Mouse (Mus musculus) mesoderm, embryonic 11.5 days (tissue): ENCODE measurements around the gene Erp29.

Source experiments
- DNase-seq: peaks from one replicate; pipeline ENCODE4 v3.0.0-alpha.2; 2012; ENCODE audit warnings: low read depth, low spot score

Gene Erp29

DNA sequence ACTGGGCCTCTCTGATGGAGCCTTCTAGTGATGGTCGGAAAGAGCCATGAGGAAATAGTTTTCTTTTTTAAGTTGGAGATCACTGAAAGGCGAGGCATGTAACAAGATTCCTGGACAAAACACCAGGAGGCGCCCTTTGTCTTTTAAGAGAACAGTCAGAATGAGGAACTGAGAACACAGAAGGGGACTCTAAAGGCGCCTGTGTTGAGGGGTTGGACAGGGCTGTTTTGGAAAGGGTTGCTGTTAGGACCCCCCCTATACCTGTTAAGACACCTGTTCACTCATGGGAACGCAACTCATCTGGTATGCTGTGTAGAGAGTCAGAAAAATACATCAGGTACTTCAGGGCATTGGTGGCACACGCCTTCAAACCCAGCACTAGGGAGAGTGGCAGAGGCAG is 2.3 kb downstream of the Erp29 start:
- DNase-seq = peak; percentile 55

DNA sequence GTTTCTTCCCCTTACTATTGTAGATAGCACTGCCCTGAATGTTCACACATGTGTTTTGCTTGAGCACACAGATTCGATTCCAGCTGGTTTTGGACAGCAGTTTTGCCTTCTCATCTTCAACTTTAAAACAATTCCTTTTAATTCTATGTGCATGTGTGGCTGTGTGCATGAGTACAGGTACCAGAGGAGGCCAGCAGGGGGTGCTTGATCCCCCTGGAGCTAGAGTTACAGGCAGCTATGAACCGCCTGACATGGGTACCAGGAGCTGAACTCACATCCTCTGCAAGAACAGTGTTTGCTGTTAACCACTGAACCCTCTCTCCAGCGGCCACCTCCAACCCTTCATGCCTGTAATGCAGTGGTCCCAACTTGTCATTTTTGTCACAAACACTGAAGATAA is 3.9 kb downstream of the Erp29 start:
- DNase-seq = no peak

DNA sequence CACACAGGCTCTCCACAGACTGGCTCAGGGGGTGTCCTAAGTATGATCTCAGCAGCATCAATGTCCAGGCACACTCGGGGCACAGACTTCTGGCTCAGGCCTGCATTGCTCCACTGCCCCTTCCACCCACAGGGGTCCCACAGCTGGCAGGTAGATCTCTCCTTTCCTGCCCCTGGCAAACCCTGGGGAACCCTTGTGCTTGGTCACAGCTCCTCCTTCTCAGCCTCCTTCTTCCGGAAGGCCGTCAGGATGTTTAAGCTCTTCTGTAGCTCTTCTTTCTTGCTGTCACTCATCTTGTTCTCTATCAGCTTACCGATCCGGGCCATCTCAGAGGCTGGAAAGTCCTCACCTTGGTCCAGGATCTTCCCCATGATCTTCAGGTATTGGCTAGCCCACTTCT is 7.4 kb downstream of the Erp29 start:
- DNase-seq = no peak

DNA sequence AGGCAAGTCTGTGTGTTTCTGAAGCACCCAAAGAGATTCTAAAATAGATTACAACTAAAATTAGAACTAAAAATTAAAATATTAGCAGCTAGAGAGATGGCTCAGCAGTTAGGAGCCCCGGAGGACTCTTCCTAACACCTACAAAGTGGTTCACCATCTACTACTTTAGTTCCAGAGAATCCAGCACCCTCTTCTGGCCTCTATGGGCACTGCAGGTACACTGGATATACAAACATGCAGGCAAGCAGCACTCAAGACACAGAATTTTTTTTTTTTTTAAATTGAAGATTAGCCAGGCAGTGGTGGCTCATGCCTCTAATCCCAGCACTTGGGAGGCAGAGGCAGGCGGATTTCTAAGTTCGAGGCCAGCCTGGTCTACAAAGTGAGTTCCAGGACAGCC is 8.8 kb downstream of the Erp29 start:
- peak; percentile 52 for DNase-seq

DNA sequence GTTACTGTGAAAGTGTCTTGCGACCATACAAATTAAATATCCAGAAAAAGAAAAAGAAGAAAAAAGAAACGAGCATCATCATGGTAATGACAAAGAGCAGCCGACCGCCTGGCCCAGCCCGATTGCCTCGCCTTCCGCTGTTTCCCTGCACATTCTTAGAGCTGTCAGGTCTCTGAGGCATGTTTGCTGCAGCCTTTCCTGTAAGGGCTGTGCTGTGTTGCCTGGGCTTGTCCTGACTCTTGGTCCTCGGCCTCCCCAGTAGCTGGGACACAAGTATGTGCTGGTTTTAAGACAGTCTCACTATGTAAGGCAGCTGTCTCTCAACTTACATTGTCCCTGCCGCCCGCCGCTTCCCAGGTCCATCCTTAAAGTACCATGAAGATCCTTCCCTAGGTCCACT is 13.6 kb downstream of the Erp29 start:
- DNase-seq = no peak

DNA sequence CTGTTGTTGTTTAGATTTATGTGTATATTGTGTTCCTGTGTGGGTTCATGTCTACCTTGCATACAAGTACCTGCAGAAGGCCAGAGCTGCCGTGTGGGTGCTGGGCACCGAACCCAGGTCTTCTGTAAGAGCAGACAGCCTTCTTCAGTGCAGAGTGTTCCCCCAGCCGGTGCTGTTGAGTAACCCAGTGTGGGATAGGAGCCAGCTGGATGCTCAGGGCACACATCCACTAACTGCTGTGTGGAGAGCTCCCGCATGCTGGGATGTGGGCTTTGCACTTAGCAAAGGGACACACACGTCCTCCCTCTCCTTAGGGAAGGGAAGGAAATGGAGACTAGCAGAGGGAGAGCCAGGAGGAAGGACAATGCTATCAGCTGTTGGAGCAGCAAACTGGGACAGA is 14.2 kb downstream of the Erp29 start:
- no peak for DNase-seq

DNA sequence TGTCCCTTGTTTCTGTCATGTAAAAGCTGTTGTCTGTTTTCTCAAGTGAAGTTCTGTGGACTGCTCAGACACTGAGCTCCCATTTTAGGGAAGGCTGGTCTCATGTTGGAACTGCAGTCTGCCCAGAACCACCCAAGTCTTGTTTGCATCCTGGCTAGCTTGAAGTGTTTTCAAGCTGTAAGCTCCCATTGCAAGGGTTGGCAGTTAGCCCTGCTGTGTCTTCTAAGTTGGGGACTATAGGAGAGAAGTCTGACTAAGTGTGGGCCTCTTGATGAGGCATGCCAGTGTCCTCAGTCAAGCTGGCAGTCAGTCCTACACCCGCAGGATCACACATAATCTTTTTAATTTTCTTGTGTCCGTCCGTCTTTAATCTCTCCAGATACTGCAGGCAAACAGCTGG is 23.4 kb downstream of the Erp29 start:
- DNase-seq = no peak

DNA sequence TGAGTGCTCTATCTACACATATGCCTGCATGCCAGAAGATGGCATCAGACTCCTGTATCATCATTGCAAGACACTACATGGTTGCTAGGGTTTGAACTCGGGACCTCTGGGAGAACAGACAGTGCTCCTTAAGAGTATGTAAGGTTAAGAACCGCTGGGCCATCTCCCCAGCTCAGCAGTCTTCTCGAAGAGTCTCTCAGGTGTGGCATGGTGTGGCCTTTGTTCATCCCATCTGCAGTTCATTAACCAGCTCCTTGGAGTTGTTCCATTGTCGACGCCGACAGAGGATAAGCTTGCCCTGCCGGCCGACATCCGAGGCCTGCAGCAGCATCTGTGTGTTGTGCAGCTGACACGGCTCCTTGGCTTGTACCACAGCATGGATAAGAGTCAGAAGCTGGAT is 29.0 kb downstream of the Erp29 start:
- DNase-seq = no peak

DNA sequence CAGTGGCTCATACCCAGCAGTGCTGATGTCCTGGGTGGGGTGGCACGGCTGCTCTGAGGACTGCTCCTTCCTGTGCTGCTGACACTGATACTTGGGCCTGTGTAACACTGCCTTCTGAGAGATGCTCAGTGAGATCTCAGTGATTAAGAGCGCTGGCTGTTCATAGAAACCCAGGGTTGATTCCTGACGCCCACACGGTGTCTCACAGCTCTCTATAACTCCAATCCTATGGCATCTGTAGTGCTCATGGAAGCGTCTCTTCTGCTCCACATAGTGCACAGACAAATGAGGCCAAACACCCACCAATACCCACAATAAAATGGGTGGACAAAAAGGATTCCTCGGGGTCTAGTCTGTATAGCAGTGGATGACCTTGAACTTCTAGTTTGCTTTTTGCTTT is 29.5 kb downstream of the Erp29 start:
- no peak for DNase-seq

DNA sequence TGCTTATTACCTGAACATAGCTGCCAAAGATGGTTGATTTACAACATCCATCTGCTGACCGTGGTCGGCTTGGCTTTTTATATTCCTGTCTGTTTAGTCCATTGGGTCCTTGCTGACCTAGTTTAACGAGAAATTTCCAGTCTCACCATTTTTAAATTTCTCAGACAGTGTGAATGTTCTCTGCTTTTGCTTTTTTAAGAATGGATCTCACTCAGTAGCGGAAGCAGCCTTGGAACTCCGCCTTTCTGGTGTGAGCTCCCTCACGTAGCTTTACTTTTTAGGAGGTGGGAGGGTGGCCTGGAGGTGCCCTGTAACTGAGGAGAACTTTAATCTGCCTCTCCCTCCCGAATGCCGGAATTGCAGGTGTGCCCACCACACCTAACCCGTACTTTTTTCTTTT is 31.6 kb downstream of the Erp29 start:
- no peak for DNase-seq

DNA sequence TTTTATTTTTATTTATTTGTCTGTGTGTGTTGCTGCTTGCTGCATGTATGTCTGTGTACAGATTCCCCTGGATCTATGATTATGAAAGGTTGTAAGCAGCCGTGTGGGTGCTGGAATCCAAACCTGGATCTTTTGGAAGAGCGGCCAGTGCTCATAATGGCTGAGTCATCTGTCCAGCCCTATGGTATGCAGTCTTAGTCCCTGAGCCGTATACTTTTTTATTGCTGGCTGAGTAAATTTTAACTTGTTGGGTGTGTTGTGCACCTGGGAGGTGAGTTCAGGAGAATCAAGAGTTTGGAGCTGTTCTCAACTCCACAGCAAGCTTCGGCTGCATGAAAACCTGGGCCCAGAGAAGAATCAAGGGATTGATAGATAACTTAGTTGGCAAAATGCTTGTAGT is 41.3 kb downstream of the Erp29 start:
- DNase-seq = no peak

DNA sequence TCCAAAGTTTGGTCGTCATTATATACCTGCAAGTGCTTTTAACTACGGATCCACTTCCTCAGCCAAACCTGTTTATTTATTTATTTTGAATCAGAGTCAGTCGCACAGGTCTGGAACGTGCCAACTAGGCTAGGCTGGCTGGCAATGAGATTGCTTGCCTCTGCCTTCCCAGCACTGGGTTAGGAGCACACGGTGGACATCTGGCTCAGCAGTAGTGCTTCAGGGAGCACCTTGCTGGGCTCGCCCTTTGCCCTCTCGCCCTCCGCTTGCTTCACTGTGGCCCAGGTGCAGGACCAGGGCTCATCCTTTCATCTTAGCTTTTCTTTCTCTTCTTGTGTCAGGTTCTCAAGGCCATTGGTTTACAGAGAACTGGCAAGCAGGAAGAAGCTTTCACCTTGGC is 44.5 kb downstream of the Erp29 start:
- DNase-seq = no peak

DNA sequence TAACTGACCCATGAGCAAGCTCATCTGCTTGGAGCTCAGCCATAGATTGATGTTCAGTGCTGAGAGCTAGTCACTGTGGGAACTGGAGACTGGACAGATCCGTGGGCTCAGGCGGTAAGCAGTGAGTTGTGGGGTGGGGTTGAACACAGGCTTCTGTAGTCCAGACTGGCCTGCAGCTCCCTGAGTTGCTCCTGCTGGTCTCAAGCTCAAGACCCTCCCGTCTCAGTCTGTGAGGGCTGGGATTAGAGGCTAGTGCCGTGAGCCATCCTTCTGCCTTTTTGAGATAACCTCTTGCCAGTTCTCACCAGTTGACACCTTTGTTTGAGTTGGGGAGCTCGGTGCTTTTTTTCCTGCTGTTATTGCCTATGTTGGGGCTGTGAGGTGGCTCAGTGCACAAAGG is 51.5 kb downstream of the Erp29 start:
- no peak for DNase-seq

DNA sequence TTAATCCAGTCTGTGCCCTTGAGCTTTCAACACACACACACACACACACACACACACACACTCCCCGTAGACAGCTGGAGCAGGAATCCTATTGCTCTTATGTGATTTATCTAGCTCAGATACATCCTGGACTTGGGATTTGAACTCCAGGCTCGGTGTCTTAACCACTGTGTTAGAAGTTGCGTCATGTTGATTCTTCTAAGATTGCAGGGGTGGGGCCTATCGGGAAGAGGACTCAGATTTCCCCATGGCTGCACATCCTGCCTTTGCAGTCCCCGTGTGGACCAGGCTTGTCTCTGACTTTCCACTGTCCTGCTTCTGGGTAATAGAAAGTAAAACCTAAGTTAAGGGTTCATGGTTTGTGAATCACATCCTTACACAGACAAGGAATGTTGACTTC is 52.2 kb downstream of the Erp29 start:
- no peak for DNase-seq

DNA sequence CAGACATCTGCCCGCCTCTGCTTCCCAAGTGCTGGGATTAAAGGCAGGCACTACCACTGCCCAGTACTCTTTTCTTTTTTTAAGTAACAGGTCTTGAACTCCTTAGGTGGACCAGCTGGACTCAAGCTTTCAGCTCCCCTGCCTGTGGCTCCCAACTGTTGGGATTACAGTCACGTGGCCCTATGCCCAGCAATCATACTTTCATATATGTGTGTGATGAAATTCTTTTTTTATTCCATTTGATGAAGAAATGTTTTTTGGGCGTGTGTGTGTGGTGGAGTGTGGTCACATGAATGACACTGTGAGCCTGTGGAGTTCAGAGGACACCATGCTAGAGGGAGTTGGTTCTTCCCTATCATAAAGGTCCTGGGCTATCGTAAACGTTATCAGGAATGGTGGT is 52.8 kb downstream of the Erp29 start:
- DNase-seq = no peak

DNA sequence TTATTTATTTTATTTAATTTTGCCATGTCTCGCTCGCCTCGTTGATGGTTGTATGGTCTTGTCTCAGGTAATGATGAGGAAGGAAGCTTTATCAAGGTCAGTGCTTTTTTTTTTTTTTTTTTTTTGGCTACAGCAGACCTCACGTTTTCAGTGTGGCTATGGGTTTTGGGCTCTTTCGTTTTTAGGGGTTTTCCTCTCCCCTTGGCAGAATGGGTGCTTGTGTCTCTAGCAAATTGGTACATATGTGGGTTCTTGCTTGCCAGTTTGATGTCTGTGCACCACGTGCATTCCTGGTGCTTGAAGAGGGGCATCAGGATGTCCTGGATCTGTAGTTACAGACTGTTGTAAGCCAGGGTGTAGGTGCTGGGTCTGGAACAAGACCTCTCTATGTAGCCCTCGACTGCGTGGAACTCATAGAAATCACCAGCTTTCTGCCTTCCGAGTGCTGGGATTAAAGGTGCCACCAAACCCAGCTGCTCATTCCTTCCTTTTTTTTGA is 53.3 kb downstream of the Erp29 start:
- DNase-seq = no peak

DNA sequence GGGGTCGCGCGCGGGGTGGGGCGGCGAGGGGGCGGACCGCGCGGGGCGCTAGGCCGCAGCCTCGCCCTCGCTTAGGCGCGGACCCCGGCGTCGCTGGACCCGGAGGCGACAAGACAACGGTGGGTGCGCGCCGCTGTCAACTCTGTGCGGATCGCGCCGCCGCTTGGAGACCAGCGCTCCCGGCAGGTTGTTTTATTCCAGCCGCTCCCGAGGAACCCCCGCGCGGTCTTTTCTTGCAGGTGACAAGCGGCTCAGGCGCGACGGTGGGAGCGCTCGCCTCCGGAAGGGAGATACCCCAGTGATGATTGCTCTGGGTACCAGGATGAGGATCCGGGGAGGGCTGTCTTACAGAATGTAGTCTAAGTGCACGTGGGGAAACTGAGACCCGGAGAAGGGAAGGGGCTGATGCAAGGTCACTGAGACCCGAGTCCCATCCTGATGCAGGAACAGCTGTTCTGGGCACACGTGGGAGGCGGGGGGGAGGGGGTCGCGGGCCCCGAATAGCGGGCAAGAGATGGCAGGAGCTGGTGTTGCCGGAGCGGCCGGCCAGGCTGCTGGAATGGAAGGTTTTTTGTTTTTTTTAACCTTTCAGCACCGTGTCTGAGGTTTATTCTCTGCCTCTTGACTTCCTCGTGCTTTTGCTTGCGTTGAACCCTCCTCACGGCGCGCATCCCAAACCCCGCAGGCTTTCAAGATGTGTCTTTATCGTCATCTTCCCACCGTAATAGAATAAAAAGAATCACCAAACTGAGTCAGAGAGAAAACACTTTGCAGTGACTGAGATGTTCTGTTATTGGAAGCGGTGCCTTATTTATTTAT is 54.0 kb downstream of the Erp29 start:
- DNase-seq = peak; percentile 52

DNA sequence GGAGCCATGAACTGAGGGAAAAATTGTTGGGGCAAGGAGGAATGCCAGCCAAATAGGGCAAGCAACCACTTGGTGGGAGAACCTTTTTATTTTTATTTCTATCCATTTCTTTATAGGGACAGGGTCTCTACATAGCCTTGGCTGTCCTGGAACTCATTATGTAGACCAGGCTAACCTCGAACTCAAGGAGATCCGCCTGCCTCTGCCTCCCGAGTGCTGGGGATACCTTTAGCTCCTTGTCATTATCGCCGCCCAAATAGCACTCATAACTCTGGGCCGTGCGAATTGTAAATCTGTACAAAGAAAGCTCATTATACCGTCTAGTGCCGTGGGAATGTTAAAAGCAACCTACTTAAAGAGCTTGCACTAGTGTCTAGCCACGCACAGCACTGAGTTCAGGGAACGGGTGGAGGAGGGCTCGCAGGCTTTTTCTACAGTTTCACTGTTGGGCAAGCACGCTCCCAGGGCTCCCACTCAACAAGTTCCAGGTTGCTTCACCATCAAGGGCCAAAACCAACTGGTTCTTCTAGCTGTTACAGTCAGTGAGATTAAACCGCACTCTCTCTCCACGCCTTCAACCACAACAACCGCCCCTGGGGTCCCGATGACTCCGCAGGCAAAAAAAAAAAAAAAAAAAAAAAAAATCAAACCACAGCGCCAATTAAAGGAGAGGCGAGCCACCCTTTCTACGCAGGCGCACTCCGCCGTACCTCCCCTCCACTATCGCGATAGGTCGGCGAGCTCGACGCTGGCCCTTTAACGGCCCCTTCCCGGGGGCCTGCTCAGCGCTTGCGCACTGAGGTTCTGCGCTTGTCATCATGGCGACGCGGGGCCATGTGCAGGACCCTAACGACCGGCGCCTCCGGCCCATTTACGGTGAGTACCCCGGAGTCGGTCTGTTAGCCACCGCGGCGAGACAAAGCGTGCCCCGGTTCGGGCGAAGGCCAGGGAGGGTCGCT is 54.8 kb downstream of the Erp29 start, which contains the start of gene Naa25:
Gene Naa25, plus strand, starts transcription at position 750 of the 959 bp plus-strand sequence.
- DNase-seq = peak; percentile 98

DNA sequence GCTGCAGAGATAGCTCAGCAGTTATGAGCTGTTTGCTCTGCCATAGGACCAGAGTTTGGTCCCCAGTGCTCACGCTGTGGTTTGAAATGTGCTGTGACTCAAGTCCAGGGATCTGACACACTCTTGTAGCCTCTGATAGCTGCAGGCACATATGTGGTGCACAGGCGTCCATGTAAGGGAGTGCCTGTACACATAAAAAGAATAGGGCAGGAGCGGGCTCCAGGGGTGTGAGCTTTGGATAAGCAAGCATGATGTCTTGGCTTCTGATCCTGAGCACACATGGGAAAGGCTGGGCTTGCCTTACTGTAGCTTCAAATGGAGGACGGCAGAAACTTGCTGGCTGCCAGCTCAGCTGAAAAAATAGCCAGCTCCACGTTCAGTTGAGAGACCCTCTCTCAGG is 56.7 kb downstream of the Erp29 start:
- no peak for DNase-seq

DNA sequence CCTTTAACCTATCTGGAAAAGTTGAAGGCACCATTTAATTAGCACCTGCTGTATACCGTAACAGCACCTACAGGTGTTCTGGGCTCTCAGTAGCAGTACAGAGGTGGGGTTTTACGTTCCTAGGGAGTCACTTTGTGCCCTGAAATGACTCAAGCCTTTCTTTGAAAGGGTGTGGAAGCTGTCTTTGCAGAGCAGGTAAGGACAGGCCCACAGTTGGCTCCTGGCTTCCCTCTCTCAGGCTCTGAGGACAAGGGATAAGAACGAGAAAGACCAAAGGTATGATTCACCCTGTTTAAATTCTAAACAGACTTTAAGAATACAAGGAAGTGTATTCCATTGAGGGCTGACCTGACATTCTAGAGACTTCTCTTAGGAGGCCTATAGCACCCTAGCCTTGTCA is 58.9 kb downstream of the Erp29 start:
- no peak for DNase-seq

DNA sequence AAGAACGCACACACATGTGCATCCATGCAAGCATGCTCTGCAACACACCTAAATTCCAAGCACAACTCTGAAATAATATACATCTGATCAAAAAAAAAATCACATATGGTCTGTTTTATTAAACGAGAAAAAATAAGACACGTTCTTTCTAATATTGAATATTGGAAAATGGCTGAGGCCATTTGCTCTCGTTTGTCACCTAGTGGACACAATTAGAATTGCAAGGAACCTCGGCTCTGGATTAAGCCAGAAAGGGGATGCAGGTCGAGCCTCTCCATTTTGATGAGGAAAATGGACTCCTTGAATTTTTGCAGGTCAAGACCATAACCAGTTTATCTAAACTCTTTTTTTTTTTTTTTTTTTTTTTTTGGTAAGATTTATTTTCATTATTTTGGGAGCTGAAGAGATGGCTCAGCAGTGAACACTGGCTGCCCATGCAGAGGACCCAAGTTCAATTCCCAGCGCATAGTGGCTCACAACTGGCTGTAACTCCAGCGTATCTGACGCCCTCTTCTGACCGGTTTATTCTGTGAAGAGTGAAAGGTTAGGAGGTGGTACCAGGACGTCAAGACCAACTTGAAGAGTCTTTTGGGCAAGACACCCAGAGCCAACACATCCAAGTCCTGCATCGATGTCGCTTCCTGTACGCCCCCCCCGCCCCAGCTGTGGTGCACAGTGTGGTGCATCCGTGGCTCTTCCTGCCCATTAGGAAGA is 59.5 kb downstream of the Erp29 start:
- DNase-seq = peak; percentile 64

DNA sequence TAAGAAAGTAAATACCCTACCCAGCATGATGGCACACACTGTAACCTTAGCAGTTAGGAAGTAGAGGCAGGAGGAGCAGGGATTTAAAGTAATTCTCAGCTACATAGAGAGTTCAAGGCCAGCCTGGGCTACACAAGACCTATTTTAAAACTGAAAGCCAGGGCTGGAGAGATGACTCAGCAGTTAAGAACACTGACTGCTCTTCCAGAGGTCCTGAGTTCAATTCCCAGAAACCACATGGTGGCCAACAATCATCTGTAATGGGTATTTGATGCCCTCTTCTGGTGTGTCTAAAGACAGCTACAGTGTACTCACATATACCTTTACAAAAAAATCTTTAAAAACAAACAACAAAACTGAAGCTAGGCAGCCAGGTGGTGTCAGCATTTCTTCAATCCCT is 62.6 kb downstream of the Erp29 start:
- no peak for DNase-seq
